Mouse (Mus musculus) layer of hippocampus, adult 8-10 months (tissue): ENCODE measurements around the gene Fam131b. TPM values are rescaled to one million over a fixed set of nuclear protein-coding genes. Genes with fewer than 3 reads are reported as not detected.

Experiments
- DNase-seq, 2 experiments: peaks; one replicate each; pipeline ENCODE4 v3.0.0; 2022; ENCODE audit warnings: low spot score in 2 of 2
- total RNA-seq, 4 experiments: library from RNA; stranded (reverse); gene quantifications; 2 replicates each; pipeline ENCODE4 v1.2.4; 2022

The Fam131b gene
- total RNA-seq, 4 experiments from 2014 or later, result 72.3 to 80.0 (median 75.9) TPM

DNA sequence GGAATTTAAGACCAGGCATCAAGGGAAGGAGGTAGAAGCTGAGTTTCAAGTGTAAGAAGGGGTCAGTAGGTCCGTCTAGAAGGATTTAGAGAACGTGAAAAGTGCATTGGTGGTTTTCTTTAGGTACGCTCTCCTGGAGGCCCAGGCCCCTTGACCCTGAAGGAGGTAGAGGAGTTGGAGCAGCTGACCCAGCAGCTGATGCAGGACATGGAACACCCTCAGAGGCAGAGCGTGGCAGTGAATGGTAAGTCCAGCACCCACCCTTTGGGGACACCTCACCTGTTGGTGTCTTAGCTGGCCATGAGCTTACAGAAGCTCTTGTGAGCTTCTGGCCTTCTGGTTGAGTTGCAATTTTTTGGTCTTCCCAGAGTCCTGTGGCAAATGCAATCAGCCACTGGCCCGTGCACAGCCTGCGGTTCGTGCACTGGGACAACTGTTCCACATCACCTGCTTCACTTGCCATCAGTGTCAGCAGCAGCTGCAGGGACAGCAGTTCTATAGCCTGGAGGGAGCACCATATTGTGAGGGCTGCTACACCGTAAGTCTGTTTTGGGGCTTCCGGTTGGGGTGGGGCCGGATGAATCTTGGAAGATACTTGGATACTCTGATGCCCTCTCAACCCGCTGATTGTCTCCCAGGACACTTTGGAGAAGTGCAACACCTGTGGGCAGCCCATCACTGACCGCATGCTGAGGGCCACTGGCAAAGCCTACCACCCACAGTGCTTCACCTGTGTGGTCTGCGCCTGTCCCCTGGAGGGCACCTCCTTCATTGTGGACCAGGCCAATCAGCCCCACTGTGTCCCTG, 31.6 kb upstream of the Fam131b start:
- DNase-seq, result no peak

DNA sequence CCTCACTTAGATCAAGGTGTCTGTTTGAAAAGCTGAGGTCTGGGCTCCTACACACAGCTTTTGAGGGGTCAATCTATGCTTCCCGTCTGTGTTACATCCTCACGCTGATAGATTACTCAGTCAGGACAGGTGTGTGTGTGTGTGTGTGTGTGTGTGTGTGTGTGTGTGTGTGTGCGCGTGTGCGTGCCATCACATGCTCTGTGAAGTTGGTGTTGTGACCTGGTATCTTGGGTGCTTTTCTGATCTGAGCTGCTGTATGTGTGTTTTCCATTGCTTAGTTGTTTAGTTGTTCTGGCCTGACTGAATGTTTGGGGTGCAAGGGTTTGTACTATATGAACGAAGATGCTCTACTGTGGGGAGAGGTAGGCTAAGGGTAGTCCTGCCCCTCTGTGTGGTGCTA, 30.9 kb upstream of the Fam131b start:
- DNase-seq, result no peak

DNA sequence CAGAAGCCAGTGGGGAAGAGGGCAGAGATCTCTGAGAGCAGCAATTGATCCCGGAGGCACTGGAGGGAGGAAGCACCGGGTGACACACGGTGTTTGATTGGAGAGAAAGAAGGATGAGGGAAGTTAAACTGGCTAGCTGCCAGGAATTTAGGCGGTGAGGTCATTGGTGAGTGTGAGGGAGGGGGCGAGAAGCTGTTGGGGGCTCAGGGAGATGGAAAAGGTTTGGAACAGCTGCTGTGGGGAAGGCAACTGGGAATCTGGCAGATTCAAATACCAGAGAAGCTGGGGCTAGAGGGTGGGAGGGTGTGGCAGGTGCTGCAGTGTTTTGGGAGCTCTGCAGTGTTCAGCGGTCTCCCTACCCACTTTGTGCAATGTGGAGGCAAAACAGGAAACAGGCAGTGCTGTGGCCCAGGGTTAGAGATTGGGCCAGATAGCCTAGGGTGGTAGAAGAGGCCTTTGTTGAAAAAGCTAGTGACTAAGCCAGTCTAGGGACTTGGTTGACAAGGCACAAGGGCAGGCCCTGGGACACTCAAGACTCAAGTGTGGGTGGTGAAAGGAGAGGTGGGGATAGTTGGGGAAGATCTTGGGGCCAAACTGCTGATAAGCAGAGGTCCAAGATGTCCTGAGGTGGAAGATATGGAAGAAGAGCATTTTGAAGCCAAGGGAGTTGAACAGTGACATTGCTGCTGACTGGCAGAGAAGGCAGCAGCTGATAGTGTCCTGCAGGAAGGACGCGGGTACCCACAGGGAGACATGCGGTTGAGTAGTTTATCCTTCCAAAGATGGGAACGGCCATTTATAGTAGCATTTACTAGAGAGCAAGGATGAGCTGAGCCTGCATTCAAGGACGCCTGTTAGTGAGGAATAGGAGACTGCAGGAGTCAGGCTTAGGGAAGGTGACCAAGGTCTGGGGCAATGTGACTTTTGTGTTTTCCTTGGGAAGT, 29.9 kb upstream of the Fam131b start:
- DNase-seq, result no peak

DNA sequence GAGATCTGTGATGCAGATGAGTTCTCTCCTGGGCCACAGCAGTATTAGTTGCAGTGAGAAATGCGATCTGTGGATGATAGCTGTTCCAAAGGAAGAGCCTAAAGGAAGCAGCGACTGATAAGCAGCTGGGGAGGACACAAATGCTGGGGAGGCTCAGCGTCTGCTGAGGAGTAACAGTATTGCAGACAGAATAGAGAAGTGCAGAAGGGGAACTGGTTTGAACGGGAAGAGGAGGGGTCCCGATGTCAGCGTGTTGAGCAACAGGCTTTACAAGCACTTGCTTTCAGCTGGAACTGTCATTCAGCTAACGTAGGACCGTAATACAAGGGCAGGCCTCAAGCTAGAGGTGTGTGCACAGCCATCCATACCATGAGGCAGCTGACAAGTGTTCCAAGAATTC, 28.7 kb upstream of the Fam131b start:
- DNase-seq, result no peak

DNA sequence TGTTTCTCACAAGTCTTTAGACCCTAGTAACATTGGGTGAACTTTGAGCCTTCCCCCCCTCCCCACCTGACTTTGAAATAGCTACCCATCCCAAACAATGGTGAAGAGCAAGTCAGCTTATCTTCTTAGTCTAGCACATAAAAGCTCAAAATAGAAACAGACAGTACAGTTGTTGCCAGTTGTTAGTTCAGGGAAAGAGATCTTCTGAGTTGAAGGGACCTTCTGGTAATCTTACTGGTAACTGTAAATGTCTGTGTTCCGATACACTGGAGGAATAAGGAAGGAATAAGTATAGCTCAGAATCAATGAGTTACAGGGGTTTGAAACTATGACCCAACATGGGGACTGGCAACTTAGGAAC, 28.0 kb upstream of the Fam131b start:
- DNase-seq, result no peak

DNA sequence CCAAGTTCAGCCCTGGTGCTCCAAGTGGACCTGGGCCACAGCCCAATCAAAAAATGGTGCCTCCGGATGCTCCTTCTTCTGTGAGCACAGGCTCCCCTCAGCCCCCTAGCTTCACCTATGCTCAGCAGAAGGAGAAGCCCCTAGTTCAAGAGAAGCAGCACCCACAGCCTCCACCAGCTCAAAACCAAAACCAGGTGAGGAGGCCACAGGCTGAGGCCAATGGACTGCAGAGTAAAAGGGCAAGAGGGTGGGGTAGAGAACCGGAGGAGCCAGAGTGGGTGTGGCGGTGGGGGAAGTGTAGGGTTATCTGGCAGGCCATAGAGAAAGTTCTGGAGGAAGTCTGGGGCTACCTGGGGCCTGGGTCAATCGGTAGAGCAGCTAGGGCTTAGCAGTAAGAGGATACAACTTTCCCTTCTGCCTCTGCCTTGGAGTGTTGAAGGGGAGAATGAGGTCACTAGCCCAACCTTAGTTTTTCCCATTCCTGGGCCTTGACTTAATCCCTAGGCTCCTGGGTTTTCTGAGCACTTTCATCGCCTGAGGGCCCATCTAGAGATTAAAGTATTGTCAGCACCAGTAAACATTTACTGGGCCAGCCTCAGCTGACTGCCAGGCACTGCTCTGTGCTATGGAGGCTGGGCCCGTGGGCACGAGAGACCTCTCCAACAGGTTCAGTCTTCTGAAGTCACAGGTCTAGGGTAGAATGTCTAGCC, 27.5 kb upstream of the Fam131b start:
- no peak for DNase-seq

DNA sequence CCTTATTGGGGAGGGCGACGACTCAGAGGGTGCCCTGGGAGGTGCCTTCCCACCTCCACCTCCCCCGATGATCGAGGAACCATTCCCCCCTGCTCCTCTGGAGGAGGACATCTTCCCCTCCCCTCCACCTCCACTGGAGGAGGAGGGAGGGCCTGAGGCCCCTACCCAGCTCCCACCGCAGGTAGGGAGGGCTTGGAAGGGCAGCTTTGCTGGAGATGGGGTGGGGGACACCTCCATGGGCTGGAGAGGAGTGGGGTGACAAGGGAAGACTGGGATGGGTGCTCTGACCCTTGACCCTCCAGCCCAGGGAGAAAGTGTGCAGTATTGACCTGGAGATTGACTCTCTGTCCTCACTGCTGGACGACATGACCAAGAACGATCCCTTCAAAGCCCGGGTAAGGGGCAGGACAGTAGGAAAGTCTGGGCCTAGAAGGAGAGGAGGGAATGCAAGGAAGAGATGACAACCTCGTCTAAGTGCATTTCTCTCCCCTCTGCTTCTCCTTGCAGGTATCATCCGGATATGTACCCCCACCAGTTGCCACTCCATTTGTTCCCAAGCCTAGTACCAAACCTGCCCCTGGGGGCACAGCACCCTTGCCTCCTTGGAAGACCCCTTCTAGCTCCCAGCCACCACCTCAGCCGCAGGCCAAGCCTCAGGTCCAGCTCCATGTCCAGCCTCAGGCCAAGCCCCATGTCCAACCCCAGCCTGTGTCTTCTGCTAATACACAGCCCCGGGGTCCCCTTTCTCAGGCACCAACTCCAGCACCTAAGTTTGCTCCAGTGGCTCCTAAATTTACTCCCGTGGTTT, 26.7 kb upstream of the Fam131b start:
- DNase-seq, result no peak

DNA sequence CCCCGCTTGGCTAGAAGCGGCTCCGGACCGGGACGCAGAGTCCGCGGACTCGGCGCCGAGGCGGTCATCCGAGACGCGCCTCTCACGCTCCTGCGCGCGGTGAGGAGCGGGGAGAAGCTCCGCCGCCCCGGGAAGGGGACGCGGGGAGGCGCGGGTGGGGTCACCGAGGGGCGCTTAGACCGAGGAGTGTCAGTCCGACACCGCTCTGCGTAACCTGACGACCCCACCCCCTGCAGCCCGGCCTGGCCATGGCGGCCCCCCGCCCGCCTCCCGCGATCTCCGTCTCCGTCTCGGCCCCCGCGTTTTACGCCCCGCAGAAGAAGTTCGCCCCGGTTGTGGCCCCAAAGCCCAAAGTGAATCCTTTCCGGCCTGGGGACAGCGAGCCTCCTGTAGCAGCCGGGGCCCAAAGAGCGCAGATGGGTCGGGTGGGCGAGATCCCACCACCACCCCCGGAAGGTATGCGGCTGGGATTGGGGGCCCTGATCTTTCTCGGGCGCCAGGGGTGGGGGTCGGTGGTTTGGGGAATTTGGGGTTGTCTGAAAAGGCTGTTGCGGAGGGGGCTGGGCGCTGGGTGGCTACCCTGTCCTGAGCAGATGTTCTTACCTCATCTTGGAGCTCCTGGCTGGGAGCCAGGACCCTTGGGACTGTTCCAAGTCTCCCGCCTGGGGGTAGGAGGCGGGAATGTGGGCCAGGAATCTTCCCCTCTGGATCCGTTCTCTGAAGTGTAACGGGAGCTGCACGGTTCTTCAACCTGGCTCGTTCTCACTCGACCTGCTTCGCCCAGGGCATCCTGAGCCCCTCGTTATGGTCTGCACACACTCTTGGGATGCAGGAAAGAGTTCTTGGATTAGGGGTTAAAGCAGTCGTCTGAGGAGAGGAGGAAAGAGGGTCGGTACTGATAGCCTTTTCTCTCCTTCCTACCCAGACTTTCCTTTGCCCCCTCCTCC, 25.9 kb upstream of the Fam131b start:
- peak; percentile 60 to 72 for DNase-seq

DNA sequence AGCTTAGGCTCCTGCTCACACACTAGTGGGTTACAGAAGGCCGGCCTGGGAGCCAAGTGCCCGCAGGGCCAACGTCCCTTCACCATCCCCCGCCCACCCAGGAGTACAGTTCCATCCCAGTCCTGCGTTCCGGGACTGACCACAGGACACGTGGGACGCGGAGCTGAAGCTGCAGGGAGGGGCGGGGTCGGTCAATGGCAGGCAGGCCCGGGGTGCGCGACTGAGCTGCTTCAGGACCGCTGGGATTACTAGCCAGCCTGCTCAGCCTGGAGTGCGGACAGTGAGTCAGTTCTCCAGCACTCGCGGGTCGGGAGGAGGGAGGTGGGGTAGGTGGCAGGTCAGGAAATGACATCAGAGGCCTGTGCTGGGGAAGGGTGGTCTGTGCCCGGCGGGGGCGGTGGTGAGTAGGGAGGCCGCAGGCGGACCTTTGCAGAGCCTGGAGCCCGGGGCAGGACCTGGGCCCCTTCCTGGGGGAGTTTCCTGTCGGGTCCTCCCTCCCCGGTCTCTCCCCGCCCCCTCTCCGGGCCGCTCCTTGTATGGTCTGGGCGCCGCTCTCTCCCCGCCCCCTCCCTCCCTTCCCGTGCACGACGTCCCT, 25.1 kb upstream of the Fam131b start, which contains the start of gene Zyx:
Gene Zyx (plus strand): TSS at position 205 of the 595 bp plus-strand sequence.
- DNase-seq, result peak; percentile 72 to 80

DNA sequence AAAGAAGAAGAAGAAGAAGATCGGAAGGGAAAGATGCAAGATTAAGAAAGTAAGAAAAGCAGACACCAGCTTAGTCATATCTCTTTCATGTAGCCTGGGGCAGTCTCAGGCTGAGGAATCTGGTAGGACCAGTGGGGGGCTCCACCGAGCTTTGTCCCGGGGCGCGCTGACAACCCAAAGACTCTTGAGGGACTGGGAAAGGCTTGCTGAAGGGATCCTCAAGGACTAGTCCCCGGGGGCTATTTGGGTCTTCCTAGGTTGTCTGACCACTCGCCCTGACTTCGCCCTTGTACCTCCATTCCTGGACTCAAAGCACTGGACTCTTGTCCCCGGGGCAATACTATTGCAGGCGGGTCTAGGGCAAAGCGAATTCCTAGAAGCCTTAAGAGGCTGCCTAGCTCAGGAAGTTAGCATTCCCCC, 24.6 kb upstream of the Fam131b start:
- DNase-seq, result peak; percentile 60 to 72

DNA sequence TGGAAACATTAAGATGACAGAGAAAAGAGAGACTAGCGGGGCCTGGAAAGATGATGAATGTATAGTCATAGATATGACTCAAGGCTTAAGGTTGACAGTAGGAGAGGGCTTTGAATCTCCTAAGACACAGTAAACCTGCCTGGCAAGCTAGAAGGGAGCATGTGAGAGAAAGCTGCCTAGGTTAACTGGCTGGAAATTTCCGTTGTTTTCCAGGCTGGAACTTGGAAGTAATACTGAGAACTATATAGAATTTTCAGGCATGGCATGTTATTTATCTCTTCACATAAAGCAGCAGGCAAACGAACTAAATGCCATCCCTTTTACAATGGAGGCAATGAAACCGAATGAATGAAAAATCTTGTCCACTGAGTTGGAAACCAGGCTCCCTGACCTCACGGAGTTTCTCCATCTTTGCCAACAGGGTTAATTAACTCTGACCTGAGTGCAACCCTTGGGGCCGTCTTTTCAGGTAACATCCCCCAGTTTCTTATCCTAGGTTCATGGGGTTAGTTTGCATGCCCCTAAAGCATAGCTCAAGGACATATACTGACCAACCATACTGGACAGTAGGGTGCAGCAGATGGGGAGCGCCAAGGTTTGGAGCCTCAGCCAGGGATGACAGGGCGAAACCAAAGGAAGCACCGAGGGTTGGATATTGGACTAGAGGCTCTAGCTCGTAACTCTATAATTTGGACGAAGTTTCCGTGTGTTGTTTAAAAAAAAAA, 24.0 kb upstream of the Fam131b start:
- DNase-seq, result no peak

DNA sequence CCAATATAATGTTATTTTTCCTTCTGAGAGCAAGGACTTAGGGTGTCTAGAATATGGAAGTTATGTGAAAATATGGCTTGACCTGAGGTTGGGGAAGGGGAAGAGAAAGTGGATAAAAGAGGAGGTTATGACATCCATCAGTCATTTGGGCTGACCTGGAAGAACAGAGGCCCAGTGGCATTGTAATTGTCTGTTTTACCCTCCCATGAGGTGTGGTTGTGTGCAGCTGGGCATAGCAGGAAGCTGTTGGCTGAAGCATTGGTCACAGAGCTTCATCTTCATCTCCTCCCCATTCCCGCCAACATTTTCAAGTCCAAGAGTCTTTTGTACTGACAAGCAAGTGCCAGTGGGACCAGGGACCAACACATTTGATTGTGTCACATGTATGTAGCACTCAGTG, 19.8 kb upstream of the Fam131b start:
- no peak for DNase-seq

DNA sequence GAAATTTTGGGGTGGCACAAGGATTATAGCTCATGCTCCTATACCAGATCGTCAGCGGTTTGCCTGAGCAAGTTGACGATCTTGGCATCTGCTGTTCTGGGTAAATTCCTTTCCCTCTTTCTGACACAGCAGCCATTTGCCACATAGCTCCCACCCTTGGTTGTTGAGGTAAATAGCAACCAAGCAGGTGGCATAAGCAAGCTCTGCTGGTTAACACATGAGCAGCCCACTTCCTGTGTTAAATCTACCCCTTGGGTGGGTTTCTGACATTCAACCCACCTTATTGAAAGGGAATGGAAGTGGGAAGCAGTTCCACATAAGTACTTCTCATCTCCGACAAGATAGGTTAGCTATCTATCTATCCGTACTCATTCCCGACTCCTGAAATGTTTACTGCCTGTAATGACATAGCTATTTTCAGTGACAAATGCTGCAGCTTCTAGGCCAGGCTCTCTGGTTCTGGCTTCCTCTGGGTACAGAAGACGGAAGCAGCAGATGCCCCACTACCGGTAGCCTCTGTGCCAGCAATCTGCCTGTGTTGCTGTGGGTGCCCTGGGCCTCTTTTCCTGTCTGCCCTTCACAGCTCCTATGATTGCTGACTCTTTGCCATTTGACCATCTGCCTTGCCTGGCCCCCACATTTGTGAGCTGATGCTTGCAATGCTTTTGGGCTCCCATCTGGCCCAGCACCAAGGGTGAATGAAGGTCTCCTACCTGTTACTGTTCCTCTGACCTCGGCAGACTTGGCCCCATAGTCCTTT, 19.1 kb upstream of the Fam131b start:
- no peak for DNase-seq

DNA sequence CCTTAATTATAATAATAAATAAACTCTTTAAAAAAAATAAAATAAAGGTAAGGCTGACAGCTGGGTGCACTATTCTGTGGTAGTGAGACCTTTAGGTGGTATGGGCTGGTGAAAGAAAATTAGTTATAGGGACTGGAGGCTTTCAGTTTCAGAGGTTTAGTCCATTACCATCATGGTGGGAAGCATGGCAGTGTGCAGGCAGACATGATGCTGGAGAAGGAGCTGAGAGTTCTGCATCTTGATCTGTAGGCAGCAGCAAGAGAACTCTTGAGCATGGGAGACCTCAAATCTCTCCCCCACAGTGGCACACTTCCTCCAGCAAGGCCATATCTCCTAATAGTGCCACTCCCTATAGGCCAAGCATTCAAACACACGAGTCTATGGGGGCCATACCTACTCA, 17.7 kb upstream of the Fam131b start:
- no peak for DNase-seq

DNA sequence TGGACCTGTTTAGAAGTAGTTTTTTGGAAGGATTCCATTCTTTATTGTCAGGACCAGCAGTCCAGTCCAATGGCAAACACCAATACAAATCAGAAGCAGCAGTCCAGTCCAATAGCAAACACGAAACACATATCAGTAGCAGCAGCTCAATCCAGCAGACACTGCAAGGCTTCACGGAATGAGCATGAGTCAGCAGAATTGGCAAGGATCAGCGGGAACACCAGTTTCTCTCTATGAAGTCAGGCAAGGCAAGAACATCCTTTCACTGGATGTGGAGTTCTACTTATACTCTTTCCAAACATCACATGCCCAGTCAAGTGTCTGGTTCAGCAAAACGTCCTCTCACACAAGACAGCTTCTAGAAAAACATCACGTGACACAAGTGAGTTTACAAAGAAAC, 15.5 kb upstream of the Fam131b start:
- DNase-seq, result no peak

DNA sequence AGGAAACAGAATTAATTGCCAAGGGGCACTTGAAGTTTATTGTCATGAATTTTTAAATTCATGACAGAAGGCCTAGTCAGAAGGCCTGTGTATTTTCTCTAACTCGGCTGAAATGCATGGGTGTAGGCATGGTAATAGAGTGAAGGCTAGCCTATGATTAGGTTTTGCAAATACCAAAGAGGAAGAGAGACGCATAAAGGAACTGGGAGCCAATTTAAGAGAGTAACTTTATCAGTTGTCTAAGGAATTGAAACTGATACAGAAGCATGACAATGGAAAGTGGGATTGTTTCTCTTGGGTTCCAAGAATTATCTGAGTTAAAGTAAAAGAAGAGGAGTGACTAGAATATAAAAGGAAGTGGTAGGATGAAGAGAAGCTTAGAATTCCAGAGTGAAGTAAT, 14.7 kb upstream of the Fam131b start:
- DNase-seq, result no peak

DNA sequence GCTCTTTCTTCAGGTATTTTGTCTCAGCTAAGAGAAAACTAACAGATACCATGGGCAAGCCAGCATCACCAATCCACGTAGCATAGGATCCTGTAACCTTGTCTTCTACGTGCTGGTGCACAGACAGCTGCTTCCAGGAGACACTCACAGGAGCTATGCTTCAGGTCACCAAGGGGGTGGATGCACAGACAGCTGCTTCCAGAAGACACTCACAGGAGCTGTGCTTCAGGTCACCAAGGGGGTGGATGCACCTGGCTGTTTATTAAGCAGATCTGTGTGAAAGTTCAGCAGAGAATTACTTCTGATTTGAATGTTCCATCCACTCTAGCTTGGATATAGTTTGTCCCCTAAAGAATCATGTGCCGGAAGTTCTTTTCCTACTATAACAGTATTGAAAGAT, 6.5 kb upstream of the Fam131b start:
- no peak for DNase-seq

DNA sequence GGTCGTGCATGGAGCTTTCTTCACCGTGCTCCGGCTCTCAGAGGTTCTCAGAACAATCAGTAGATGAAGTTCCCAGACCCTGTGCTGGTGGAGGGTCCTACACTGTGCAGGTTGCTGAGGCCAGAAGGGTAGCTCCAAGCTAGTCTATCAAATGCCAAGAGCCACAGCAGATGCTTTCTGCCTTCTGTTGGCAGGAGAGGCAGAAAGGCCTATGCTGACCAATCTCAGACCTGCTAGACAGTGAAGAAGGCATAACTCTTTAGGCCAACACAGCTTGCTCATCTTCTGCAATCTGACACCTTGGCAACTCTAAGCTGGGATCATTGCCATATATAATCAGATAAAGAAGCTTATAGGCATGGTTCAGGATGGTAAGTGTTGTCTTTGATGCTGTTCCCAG, 5.8 kb upstream of the Fam131b start:
- no peak for DNase-seq
